Mouse (Mus musculus) thymus, adult 18-20 months (tissue): ENCODE results near the gene 1520401A03Rik.
"Not testable (repeated sequence)": the region's sequence is repeated elsewhere in the genome, so short reads cannot be mapped to it uniquely, and the experiment has no call there.

Experiments
- DNase-seq, 2 experiments: peaks; one replicate each; pipeline ENCODE4 v3.0.0; 2022; ENCODE audit warnings: mixed read lengths in 2 of 2

1520401A03Rik gene

GRCm38 (mm10) chr17:23722376-23723125 is at the start of gene 1520401A03Rik:
TSS of gene 1520401A03Rik (minus strand) at chr17:23722783.
- DNase-seq, result no peak

DNA sequence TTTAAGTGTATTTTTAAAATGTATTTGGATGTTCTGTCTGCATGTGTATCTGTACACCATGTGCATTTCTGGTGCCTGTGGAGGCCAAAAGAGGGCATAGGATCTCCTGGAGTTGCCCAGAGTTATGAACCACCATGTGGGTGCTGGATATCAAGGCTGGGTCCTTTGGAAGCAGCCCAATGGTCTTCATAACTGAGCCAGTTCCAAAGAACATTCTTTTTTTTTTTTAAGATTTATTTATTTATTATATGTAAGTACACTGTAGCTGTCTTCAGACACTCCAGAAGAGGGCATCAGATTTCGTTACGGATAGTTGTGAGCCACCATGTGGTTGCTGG is 49.6 kb upstream of the 1520401A03Rik start:
- not testable (repeated sequence) for DNase-seq

DNA sequence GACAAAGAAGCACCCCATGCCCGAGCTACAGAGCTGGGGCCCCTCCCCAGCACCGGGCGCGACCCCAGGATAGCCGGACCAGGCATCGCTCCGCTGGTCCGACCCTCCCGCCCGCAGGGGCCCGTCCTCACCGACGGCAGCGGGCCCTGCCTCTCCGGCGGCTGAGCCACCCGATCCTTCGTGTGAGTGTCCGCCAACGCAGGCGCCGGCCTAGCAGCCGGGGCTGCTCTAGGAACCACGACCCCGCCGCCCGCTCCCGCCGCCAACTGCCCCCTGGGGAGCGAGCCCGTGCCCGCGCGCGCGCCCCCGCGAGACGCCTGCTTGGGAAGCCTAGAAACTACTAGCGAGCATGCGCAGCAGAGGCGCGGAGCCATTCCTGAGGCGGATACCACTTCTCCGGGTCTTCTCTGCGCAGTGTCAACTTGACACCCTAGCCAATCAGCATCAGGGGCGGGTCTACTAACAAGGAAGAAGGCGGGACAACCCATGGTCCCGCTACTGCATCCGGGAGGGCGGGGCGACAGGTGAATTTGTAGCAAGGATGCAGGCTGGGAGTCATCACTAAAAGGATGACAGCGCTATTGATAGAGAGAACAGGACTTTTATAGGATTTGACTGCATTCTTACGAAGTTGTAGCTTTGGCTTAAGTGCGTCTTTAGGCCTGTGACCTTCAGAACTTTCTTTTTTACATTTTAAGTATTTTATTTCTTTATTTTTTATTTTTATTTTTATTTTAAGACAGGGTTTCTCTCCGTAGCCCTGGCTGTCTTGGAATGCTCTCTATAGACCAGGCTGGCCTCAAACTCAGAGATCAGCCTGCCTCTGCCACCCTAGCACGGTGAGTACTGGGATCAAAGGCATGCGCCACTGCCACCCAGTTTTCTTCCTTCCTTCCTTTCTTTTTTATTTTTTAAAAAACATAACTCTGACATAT is 49.0 kb upstream of the 1520401A03Rik start, which contains the start of gene Flywch1:
Flywch1 (minus strand) TSS at position 319 of the 935 bp plus-strand sequence.
- DNase-seq, result peak; percentile 97 to 98

- DNase-seq, result no peak
These were observed 48.3 kb upstream of the 1520401A03Rik start for GRCm38 (mm10) chr17:23770896-23771283.

DNA sequence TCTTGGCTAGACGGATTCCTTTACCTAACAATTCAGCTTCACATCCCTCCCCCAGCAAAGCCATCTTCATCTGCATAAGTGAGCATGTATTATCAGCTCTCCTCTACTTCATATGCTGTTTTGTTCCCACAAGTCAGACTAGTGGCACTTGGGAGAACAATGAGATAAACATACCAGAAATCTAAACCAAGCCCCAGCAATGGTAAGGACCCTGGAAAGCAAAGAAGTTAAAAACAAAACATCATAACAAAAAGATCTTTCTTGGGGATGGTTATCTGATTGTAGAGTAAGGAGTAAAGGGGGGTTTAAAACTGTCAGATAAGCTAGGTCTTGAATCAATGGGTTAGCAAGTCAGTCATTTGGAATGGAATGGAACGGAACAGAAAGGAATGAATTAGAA is 47.9 kb upstream of the 1520401A03Rik start:
- no peak for DNase-seq

GRCm38 (mm10) chr17:23762976-23763375 is 40.4 kb upstream of the 1520401A03Rik start:
- DNase-seq, result no peak

GRCm38 (mm10) chr17:23761155-23761554 is 38.6 kb upstream of the 1520401A03Rik start:
- DNase-seq, result no peak

DNA sequence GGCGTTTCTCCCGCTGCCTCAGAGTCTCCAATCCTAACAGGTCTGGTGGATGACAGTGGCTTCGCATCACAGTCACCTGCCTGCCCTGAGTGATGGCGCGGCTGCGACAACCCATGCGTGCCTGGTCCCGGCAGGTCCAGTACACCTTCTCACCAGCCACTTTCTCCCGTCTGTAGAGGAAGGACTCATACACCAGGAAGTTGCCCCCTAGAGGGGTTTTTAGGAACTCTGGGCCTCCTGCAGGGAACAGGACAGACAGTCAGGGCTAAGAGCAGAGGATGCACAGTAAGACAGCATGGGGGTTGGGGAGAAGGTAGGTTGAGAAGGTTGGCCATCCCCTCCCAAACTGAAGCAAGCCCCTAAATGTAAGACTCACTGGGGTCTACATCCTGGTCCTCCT is 37.6 kb upstream of the 1520401A03Rik start:
- no peak for DNase-seq

- no peak for DNase-seq
These were observed 36.2 kb upstream of the 1520401A03Rik start for GRCm38 (mm10) chr17:23758801-23759200.

DNA sequence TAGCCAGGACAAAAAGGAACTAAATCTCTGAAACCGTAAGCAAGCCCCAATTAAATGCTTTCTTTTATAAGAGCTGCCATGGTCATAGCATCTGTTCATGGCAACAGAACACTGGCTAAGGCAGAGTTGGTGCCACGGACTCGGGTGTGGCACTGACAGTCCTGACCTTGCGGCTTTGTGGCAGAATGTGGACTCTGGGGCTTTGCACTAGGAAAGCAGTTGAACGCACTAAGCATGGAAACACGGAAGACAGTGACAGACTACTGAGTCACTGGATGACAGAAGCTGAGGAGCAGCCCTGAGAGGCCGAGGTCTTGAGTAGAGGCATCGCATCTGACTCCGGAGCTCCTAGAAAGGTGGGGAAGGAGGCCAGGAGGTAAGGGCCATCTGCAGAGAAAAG is 35.0 kb upstream of the 1520401A03Rik start:
- DNase-seq, result no peak

- no peak for DNase-seq
These were observed 33.1 kb upstream of the 1520401A03Rik start for GRCm38 (mm10) chr17:23755689-23756088.

GRCm38 (mm10) chr17:23749400-23750191 is 27.0 kb upstream of the 1520401A03Rik start:
- DNase-seq, result no peak

- peak in 1 of 2 experiments; percentile 46 for DNase-seq
These were observed 26.2 kb upstream of the 1520401A03Rik start for GRCm38 (mm10) chr17:23748631-23749391.

DNA sequence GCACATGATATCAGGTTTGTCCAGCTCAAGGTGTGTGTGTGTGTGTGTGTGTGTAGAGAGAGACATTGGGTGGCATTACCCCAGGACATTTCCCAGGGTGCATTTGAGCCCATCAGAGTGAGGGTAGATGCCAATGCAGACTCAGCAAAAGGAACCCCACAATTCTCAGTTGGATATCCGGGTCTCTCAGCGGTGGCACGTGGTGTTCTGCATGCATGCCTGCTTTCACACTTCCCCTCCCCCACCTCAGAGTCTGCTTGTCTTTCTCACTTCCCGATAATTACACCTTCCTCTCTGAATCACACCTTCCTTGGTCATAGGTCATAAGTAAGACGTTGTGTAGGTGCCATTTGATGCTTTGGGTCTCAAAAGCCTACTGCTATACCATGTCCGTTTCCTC is 25.4 kb upstream of the 1520401A03Rik start:
- no peak for DNase-seq

GRCm38 (mm10) chr17:23747471-23747870 is 24.9 kb upstream of the 1520401A03Rik start:
- no peak for DNase-seq

DNA sequence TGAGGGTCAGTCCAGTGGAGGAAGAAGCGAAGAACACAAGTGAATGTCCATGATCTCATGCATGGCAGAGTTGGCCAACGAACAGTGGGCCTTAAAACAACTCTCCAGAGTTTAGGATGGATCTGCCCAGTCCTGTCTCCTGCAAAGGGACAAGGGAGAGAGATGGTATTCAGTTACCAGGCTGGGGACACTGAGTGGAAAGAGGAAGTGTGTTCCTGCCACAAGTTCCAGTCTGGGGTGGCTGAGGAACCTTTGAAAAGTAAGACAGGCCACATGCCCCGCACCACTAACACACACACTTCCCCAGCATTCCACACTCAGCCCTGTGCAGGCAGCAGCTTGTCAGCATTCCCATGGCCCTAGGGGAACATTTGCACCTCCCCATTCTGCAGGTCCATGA is 24.2 kb upstream of the 1520401A03Rik start:
- DNase-seq, result no peak

DNA sequence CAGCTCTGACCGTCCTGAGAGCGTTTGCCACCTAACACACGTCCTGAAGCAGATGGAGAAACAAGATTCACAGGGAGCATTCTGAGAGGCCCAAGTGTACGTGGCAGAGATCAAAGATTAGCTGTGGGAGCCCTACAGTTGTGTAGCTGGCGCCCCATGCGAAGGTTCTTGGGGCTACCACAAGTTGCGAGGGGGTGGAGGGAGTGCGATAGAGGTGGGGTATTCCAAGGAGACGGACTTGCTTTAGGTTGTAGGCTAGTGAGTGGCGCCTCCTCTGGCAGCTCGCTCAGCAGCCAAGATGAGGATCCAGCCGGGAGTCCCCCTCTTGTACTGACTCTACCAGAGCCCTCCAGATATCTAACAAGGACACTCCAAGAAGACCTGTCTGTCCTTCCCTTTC is 23.7 kb upstream of the 1520401A03Rik start:
- DNase-seq, result no peak

- DNase-seq, result no peak
These were observed 23.0 kb upstream of the 1520401A03Rik start, which contains the start of gene Kremen2 for GRCm38 (mm10) chr17:23745301-23746251. TSS of gene Kremen2 (minus strand) at chr17:23745833.

DNA sequence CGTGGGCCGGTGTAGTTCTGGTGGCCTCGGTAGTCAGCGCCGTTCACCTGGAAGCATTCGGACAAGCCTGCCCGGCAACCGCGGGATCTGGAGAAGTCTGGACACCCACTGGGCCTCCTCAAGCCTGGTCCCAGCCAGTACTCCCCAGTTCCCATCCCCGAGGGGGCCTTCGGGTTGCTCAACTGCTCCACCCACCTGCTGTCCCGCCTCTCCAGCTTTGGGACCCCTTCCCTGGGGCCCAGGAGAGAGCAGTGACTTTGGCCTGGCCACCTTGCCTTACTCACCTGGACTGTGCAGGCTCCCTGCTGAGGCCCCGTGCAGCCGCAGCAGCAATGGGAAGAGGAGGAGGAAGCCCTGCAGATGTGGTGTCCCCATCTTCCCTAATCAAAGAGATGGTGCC is 22.1 kb upstream of the 1520401A03Rik start:
- DNase-seq, result no peak

DNA sequence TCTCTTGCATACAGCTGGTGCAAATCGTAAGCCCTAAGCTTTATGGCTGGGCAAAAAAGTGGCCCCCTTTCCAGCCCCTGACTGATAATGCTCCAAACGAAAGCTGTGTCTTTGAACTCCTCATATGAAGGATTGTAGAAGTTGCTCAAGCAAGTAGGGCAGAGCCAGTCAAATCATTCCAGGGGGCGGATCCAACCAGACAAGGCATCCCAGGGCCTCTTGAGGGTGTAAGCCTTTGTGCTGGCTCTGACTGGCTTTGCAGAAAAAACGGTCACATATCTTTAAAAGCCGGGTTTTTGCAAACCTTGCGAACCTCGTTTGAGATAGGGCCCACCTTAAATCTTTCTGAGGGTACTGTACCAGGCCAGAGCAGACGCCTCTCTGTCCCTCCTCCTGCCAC is 21.5 kb upstream of the 1520401A03Rik start:
- no peak for DNase-seq

GRCm38 (mm10) chr17:23742941-23743340 is 20.4 kb upstream of the 1520401A03Rik start:
- no peak for DNase-seq
